9 mouse cellular contexts compared by ENCODE assay signal in genomic region chr5:124221037-124221735, GRCm38 (mm10). TPM values are rescaled to one million over a fixed set of nuclear protein-coding genes. Genes with fewer than 3 reads are reported as not detected.
DNase-seq lines count a peak whose midpoint lies in the region; ATAC-seq and TF ChIP-seq lines count a peak whose summit lies in the region.
"Had no signal": no experiment of that assay in that cellular context is flagged by ENCODE, and none has a peak within 500 bp of the region (broad histone marks: within the 10 kb centered on the region; RNA-seq: fewer than 3 reads in every experiment).

No protein-coding gene starts in this region.

- peaks cover 30% of the 10 kb centered on the region; the same call in 1 of the 2 replicates for H3K79me2 ChIP-seq in liver, adult 2 months (ENCODE audit: control insufficient read depth, insufficient read depth, low read length)
- H3K79me2 ChIP-seq in heart, adult 2 months (replicated peaks; ENCODE audit: control insufficient read depth, insufficient read depth, low read length) = peaks cover 2% of the 10 kb centered on the region; the same call in 1 of the 2 replicates

- WGBS in liver, adult 2 months = 11% methylated on average over 7 of the region's 7 CpGs
- 69% methylated on average over 7 of the region's 7 CpGs for WGBS in liver, embryonic 11.5 days
- 8% methylated on average over 7 of the region's 7 CpGs for WGBS in heart, adult 2 months
- 42% methylated on average over 7 of the region's 7 CpGs for WGBS in lung, postnatal 0 days

- 0 out of 2 replicates have a peak, but pooled peaks have one; percentile 1 for TF ChIP-seq CTCF in liver, adult 2 months (IDR thresholded peaks at IDR 0.05; ENCODE audit: low read depth, low read length)
- peak; percentile 43 for TF ChIP-seq CTCF in heart, adult 2 months (IDR thresholded peaks at IDR 0.05)
- peak; percentile 36 for TF ChIP-seq CTCF in lung, postnatal 0 days (IDR thresholded peaks at IDR 0.05)

- H3K27me3 ChIP-seq in liver, adult 2 months (ENCODE audit: control insufficient read depth, insufficient read depth, low read length) = no peaks in the 10 kb centered on the region
- H3K27me3 ChIP-seq in liver, embryonic 11.5 days (replicated peaks; ENCODE audit: control insufficient read depth, insufficient read depth, low read length) = no peaks in the 10 kb centered on the region
- H3K27me3 ChIP-seq in heart, adult 2 months (ENCODE audit: control insufficient read depth, insufficient read depth, low read length) = no peaks in the 10 kb centered on the region
- no peaks in the 10 kb centered on the region for H3K27me3 ChIP-seq in lung, postnatal 0 days (replicated peaks; ENCODE audit: insufficient read depth, low read length)

- H3K4me3 ChIP-seq in liver, adult 2 months (ENCODE audit: insufficient read depth, low read depth, low read length) = no peak overlapping the region
- H3K4me3 ChIP-seq in liver, embryonic 11.5 days (ENCODE audit: low read depth, low read length) = no peak overlapping the region
- no peak overlapping the region for H3K4me3 ChIP-seq in brown adipose tissue, adult 24 weeks (ENCODE audit: insufficient read depth, low read depth, low read length)
- H3K4me3 ChIP-seq in heart, adult 2 months = peak overlapping the region; percentile 19; the same call in 1 of the 2 replicates
- no peak overlapping the region for H3K4me3 ChIP-seq in lung, postnatal 0 days (ENCODE audit: low read depth, low read length)

- TF ChIP-seq EP300 in heart, adult 2 months (IDR thresholded peaks at IDR 0.05; ENCODE audit: insufficient read depth, low read depth, low read length) = peak; percentile 70
- peak; percentile 45; the same call in 1 of the 2 replicates for TF ChIP-seq EP300 in lung, postnatal 0 days (IDR thresholded peaks at IDR 0.05)

- intact Hi-C loops in heart, adult 2 months (cut with DNase I) = no loop called here

- no peaks in the 10 kb centered on the region for H3K9me3 ChIP-seq in liver, embryonic 11.5 days (ENCODE audit: control insufficient read depth, low read length)
- H3K9me3 ChIP-seq in lung, postnatal 0 days (ENCODE audit: low read length) = no peaks in the 10 kb centered on the region

- H3K4me1 ChIP-seq in liver, adult 2 months (ENCODE audit: control insufficient read depth, insufficient read depth, low read length) = peaks cover 50% of the 10 kb centered on the region
- H3K4me1 ChIP-seq in liver, embryonic 11.5 days (replicated peaks; ENCODE audit: control insufficient read depth, insufficient read depth, low read length) = peaks cover 12% of the 10 kb centered on the region
- H3K4me1 ChIP-seq in brown adipose tissue, adult 24 weeks (ENCODE audit: control insufficient read depth, insufficient read depth, insufficient read length, low read length) = peaks cover 79% of the 10 kb centered on the region
- peaks cover 57% of the 10 kb centered on the region for H3K4me1 ChIP-seq in heart, adult 2 months (ENCODE audit: control insufficient read depth, insufficient read depth, low read length)
- H3K4me1 ChIP-seq in lung, postnatal 0 days (ENCODE audit: insufficient read depth, low read depth, low read length) = peaks cover 37% of the 10 kb centered on the region

- H3K36me3 ChIP-seq in liver, adult 2 months (ENCODE audit: control insufficient read depth, insufficient read depth, low read length) = no peaks in the 10 kb centered on the region
- H3K36me3 ChIP-seq in liver, embryonic 11.5 days (ENCODE audit: control insufficient read depth, insufficient read depth, low read length) = no peaks in the 10 kb centered on the region
- H3K36me3 ChIP-seq in heart, adult 2 months (ENCODE audit: control insufficient read depth, insufficient read depth, low read length) = peaks cover 7% of the 10 kb centered on the region
- H3K36me3 ChIP-seq in lung, postnatal 0 days (ENCODE audit: insufficient read depth, low read length) = no peaks in the 10 kb centered on the region; the same call in 1 of the 2 replicates

- 0 out of 2 replicates have a peak, but pooled peaks have one; percentile 21 for TF ChIP-seq POLR2A in liver, adult 2 months (IDR thresholded peaks at IDR 0.05; ENCODE audit: extremely low read depth, insufficient read depth, low read length)
- peak; percentile 56 for TF ChIP-seq POLR2A in heart, adult 2 months (IDR thresholded peaks at IDR 0.05; ENCODE audit: insufficient read depth, low read depth, low read length)

- DNase-seq in liver, adult 2 months (ENCODE audit: extremely low read depth, low read depth, low spot score) = no peak
- no peak for DNase-seq in liver, embryonic 11.5 days (ENCODE audit: low spot score)
- peak; percentile 79 to 89 for DNase-seq in heart, adult 2 months
- peak; percentile 54 to 69 for DNase-seq in kidney, postnatal 4 days
- DNase-seq in lung, postnatal 0 days (ENCODE audit: low spot score) = peak; percentile 93
- DNase-seq in thymus, postnatal 25 days = peak; percentile 37
- no peak for DNase-seq in natural killer cell, adult 2 months (ENCODE audit: low spot score in 2 of 2)

- peak overlapping the region; percentile 42 for H3K9ac ChIP-seq in liver, adult 2 months (ENCODE audit: low read depth, low read length)
- no peak overlapping the region for H3K9ac ChIP-seq in liver, embryonic 11.5 days (ENCODE audit: low read depth, low read length)
- H3K9ac ChIP-seq in heart, adult 2 months (ENCODE audit: low read depth, low read length) = peak overlapping the region; percentile 56
- no peak overlapping the region for H3K9ac ChIP-seq in lung, postnatal 0 days (replicated peaks; ENCODE audit: low read depth)
- H3K9ac ChIP-seq: liver, embryonic 14.5 days had no signal

- no peak for ATAC-seq in liver, embryonic 11.5 days (replicated peaks; ENCODE audit: low FRiP score)
- peak; percentile 83 for ATAC-seq in lung, postnatal 0 days

- no peak overlapping the region for H3K4me2 ChIP-seq in liver, embryonic 11.5 days
- no peak overlapping the region for H3K4me2 ChIP-seq in lung, postnatal 0 days (replicated peaks; ENCODE audit: low read depth, low read length)

- peak overlapping the region; percentile 79 for H3K27ac ChIP-seq in liver, adult 2 months (replicated peaks; ENCODE audit: insufficient read depth, low read depth, low read length)
- no peak overlapping the region; the same call in 1 of the 2 replicates for H3K27ac ChIP-seq in liver, embryonic 11.5 days (ENCODE audit: low read depth, low read length)
- peak overlapping the region; percentile 64 for H3K27ac ChIP-seq in brown adipose tissue, adult 24 weeks (replicated peaks; ENCODE audit: low read depth, low read length)
- peak overlapping the region; percentile 90 for H3K27ac ChIP-seq in heart, adult 2 months
- H3K27ac ChIP-seq in lung, postnatal 0 days (ENCODE audit: low read length) = peak overlapping the region; percentile 71
- H3K27ac ChIP-seq: liver, embryonic 14.5 days had no signal

RNA-seq across cellular contexts. Expression of gene Pitpnm2, which starts 28.4 kb away (rescaled TPM):
- total RNA-seq in liver, adult 2 months (2014; rRNA removed) = 10.6 and 13.9 TPM in 2 replicates
- polyA plus RNA-seq in liver, adult 2 months (2012; rRNA removed) = 25.5 and 30.3 TPM in 2 replicates
- polyA plus RNA-seq in liver, embryonic 11.5 days (2014; fragmentation: Nextera tagmentation; extraction: Ambion mirVana) = 5.1 and 5.9 TPM in 2 replicates
- polyA plus RNA-seq in brown adipose tissue, adult 24 weeks (2012; ENCODE audit: insufficient read depth, insufficient read length, missing spikeins) = 20.3 and 21.8 TPM in 2 replicates
- 10 to 100 TPM; 40.1 TPM for total RNA-seq in heart, adult 2 months (2021)
- polyA plus RNA-seq in heart, adult 2 months (2012; rRNA removed) = 34.9 and 37.7 TPM in 2 replicates
- 9.2 and 10.5 TPM in 2 replicates for polyA plus RNA-seq in lung, postnatal 0 days (2015; fragmentation: Nextera tagmentation; extraction: Ambion mirVana)

Comparison
In these comparisons a context has a peak if more than half of its experiments do, and no peak if none do; other contexts are left out.
1. H3K9ac ChIP-seq: peak in liver, adult 2 months (single experiment) and heart, adult 2 months (single experiment); none in liver, embryonic 11.5 days (single experiment) and lung, postnatal 0 days (single experiment).
2. DNase-seq: peak in heart, adult 2 months (2 of 2), kidney, postnatal 4 days (2 of 2), lung, postnatal 0 days (single experiment) and thymus, postnatal 25 days (single experiment); none in liver, adult 2 months (single experiment), liver, embryonic 11.5 days (single experiment) and natural killer cell, adult 2 months (0 of 2).
3. Peak in every context shown above with its lines, with median percentiles within 50 percentile points of each other: CTCF ChIP-seq.